Mouse (Mus musculus) lung, postnatal 0 days (tissue): ENCODE measurements around the gene Slc38a6. TPM values are rescaled to one million over a fixed set of nuclear protein-coding genes. Genes with fewer than 3 reads are reported as not detected.

Experiments
- ATAC-seq: fragments of 200-750 bp; cut with Nextera tagmentation; 2 replicates; pipeline ENCODE4 v1.8.0; 2017; ENCODE audit warnings: moderate library complexity
- DNase-seq: peaks from one replicate; pipeline ENCODE4 v3.0.0-alpha.2; 2016; ENCODE audit warnings: low spot score
- H3K27ac ChIP-seq: fragments of 300-500 bp; sonication (generic); 2 replicates; pipeline ENCODE4 v1.5.1; 2014; ENCODE audit warnings: antibody characterized with exemption, mild to moderate bottlenecking, low read length, mixed read lengths
- H3K27me3 ChIP-seq: fragments of 300-500 bp; sonication (generic); replicated peaks from 2 replicates; pipeline ENCODE4 v1.6.1; 2014; ENCODE audit warnings: low read length, mixed read lengths; ENCODE audit not compliant: insufficient read depth
- H3K36me3 ChIP-seq: fragments of 300-500 bp; sonication (generic); 2 replicates; pipeline ENCODE4 v1.6.1; 2014; ENCODE audit warnings: low read length, mixed read lengths; ENCODE audit not compliant: insufficient read depth
- H3K4me1 ChIP-seq: fragments of 300-500 bp; sonication (generic); 2 replicates; pipeline ENCODE4 v1.6.1; 2014; ENCODE audit warnings: antibody characterized with exemption, low read depth, low read length, mixed read lengths; ENCODE audit not compliant: insufficient read depth
- H3K4me2 ChIP-seq: fragments of 300-500 bp; sonication (generic); replicated peaks from 2 replicates; pipeline ENCODE4 v1.6.1; 2014; ENCODE audit warnings: low read depth, mild to moderate bottlenecking, low read length, moderate library complexity, mixed read lengths
- H3K4me3 ChIP-seq: fragments of 300-500 bp; sonication (generic); 2 replicates; pipeline ENCODE4 v1.5.1; 2014; ENCODE audit warnings: low read depth, low read length
- H3K9ac ChIP-seq: fragments of 300-500 bp; sonication (generic); replicated peaks from 2 replicates; pipeline ENCODE4 v1.6.1; 2014; ENCODE audit warnings: low read depth, mild to moderate bottlenecking
- H3K9me3 ChIP-seq: fragments of 300-500 bp; sonication (generic); 2 replicates; pipeline ENCODE4 v1.6.1; 2016; ENCODE audit warnings: low read length, mixed read lengths
- CTCF ChIP-seq: IDR thresholded peaks from 2 replicates; pipeline ENCODE4 v1.5.1; 2016; ENCODE audit warnings: antibody characterized with exemption, mild to moderate bottlenecking
- EP300 ChIP-seq: IDR thresholded peaks from 2 replicates; pipeline ENCODE4 v1.6.1; 2016; ENCODE audit warnings: antibody characterized with exemption, mild to moderate bottlenecking, control low read depth
- WGBS: fragments of 180-500 bp; shearing (Covaris S2); extraction: QIAGEN DNeasy Blood & Tissue Kit; methylation state at CpG from one replicate; pipeline ENCODE4 v1.1.7; 2014; 5-methylcytosine and 5-hydroxymethylcytosine counted together
- polyA plus RNA-seq: library from polyadenylated mRNA; unstranded; fragments of >200 nt; fragmentation: Nextera tagmentation; extraction: Ambion mirVana; gene quantifications from 2 replicates; pipeline ENCODE4 v1.2.1, GENCODE M21; 2015

Slc38a6 gene
- polyA plus RNA-seq, 1 experiment from 2014 or later, result 4.2 TPM

- Histone ChIP-seq H3K4me2 (no peak overlapping the region), H3K36me3 (no peaks in the 10 kb centered on the region), H3K27ac (no peak overlapping the region), H3K27me3 (no peaks in the 10 kb centered on the region), H3K9me3 (no peaks in the 10 kb centered on the region), H3K4me3 (no peak overlapping the region), H3K4me1 (no peaks in the 10 kb centered on the region), H3K9ac (no peak overlapping the region)
- ATAC-seq (no peak), DNase-seq (peak; percentile 12)
- 57% methylated on average over 3 of the region's 3 CpGs for WGBS
- no peak for TF ChIP-seq EP300
- no peak for TF ChIP-seq CTCF
Measured at GRCm38 (mm10) chr12:73265381-73265978, 21.1 kb upstream of the Slc38a6 start.

DNA sequence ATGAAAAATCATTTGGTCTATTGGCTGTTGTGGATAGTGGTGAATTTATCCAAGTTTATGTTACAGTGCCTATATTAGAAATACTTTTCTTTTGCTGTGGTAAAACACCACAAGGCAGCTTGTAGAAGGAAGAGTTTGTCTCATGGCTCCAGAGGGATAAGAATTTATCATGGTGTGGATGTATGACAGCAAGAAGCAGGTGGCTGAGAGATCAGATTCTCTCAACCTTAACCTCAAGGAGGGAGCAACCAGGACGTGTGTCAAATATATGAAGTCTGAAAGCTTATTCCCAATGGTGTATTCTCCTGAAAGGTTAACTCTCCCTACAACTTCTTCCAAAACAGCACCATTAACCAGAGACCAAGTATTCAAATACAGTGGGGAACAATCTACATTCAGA, 20.0 kb upstream of the Slc38a6 start:
- Histone ChIP-seq H3K27ac (no peak overlapping the region), H3K4me2 (no peak overlapping the region), H3K9me3 (no peaks in the 10 kb centered on the region), H3K4me1 (no peaks in the 10 kb centered on the region), H3K9ac (no peak overlapping the region), H3K27me3 (no peaks in the 10 kb centered on the region), H3K36me3 (no peaks in the 10 kb centered on the region), H3K4me3 (no peak overlapping the region)
- ATAC-seq (no peak), DNase-seq (no peak)
- WGBS, result 83% methylated on average over 1 of the region's 1 CpGs
- TF ChIP-seq EP300 (no peak), CTCF (no peak)

DNA sequence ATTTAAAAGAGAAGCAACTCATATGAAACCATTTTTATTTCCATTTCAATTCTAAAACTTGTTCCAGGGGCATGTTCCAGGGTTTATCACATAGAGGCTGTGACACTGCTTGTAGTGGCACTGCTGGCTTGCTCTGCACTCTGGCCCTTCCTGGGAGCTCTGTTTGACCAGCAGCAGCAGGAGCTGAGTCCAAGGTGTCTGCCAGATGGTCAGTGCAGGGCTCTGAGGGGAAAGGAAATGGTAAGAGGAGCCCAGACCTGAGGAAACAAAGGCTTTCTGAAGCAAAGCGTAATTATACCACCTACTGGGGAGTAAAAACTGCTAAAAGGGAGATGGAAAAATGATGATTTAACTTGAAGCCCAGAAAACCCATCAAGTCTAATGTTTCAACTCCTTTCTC, 18.1 kb upstream of the Slc38a6 start:
- ATAC-seq, result no peak
- Histone ChIP-seq H3K27me3 (no peaks in the 10 kb centered on the region), H3K9me3 (no peaks in the 10 kb centered on the region), H3K4me2 (no peak overlapping the region), H3K36me3 (no peaks in the 10 kb centered on the region), H3K4me3 (no peak overlapping the region), H3K9ac (no peak overlapping the region), H3K27ac (no peak overlapping the region), H3K4me1 (no peaks in the 10 kb centered on the region)
- no peak for TF ChIP-seq CTCF
- no peak for TF ChIP-seq EP300
- no peak for DNase-seq
- WGBS, result 93% methylated on average over 1 of the region's 1 CpGs

DNA sequence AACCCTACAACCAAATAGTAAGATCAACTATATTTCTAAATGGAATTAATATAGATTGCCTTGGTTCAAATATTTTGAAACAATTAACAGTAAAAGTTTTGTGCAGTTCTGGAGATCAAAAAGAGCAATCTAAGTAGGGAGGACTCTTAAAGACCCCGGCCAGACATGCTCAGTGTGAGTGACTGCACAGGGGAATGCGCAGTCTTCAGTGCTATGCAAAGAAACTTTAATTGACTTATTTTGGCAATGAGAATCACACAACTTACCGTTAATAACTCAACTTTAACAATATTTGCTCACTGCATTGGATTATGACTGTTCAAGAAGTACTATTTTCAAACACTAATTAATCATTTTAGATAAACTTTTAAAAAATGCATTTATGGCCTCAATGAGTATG, 17.0 kb upstream of the Slc38a6 start:
- 86% methylated on average over 3 of the region's 3 CpGs for WGBS
- H3K4me3 ChIP-seq, result no peak overlapping the region
- H3K9ac ChIP-seq, result no peak overlapping the region
- TF ChIP-seq EP300, result no peak
- TF ChIP-seq CTCF, result no peak
- H3K36me3 ChIP-seq, result no peaks in the 10 kb centered on the region
- no peaks in the 10 kb centered on the region for H3K4me1 ChIP-seq
- H3K9me3 ChIP-seq, result no peaks in the 10 kb centered on the region
- no peaks in the 10 kb centered on the region for H3K27me3 ChIP-seq
- ATAC-seq (no peak), DNase-seq (no peak)
- H3K27ac ChIP-seq, result no peak overlapping the region
- H3K4me2 ChIP-seq, result no peak overlapping the region

GRCm38 (mm10) chr12:73269933-73270332, 16.6 kb upstream of the Slc38a6 start:
- H3K9ac ChIP-seq, result no peak overlapping the region
- H3K9me3 ChIP-seq, result no peaks in the 10 kb centered on the region
- 79% methylated on average over 4 of the region's 4 CpGs for WGBS
- no peak overlapping the region for H3K4me3 ChIP-seq
- no peak overlapping the region for H3K4me2 ChIP-seq
- H3K27me3 ChIP-seq, result no peaks in the 10 kb centered on the region
- no peaks in the 10 kb centered on the region for H3K36me3 ChIP-seq
- no peak for TF ChIP-seq EP300
- H3K4me1 ChIP-seq, result no peaks in the 10 kb centered on the region
- ATAC-seq (no peak), DNase-seq (no peak)
- H3K27ac ChIP-seq, result no peak overlapping the region

GRCm38 (mm10) chr12:73274921-73275320, 11.7 kb upstream of the Slc38a6 start:
- Histone ChIP-seq H3K4me2 (no peak overlapping the region), H3K27me3 (no peaks in the 10 kb centered on the region), H3K36me3 (no peaks in the 10 kb centered on the region; the same call in 1 of the 2 replicates), H3K4me1 (no peaks in the 10 kb centered on the region), H3K4me3 (no peak overlapping the region), H3K9me3 (peaks cover 2% of the 10 kb centered on the region; the same call in 1 of the 2 replicates), H3K9ac (no peak overlapping the region), H3K27ac (no peak overlapping the region)
- 79% methylated on average over 3 of the region's 3 CpGs for WGBS
- DNase-seq (no peak), ATAC-seq (no peak)
- no peak for TF ChIP-seq CTCF
- TF ChIP-seq EP300, result no peak
